Mouse (Mus musculus) spleen, adult 12 weeks (tissue): ENCODE results near the gene Rbm39.
"Not testable (repeated sequence)": the region's sequence is repeated elsewhere in the genome, so short reads cannot be mapped to it uniquely, and the experiment has no call there.

ENCODE experiments used
- DNase-seq: peaks from one replicate; pipeline ENCODE4 v3.0.0; 2022; ENCODE audit warnings: low spot score

The Rbm39 gene

DNA sequence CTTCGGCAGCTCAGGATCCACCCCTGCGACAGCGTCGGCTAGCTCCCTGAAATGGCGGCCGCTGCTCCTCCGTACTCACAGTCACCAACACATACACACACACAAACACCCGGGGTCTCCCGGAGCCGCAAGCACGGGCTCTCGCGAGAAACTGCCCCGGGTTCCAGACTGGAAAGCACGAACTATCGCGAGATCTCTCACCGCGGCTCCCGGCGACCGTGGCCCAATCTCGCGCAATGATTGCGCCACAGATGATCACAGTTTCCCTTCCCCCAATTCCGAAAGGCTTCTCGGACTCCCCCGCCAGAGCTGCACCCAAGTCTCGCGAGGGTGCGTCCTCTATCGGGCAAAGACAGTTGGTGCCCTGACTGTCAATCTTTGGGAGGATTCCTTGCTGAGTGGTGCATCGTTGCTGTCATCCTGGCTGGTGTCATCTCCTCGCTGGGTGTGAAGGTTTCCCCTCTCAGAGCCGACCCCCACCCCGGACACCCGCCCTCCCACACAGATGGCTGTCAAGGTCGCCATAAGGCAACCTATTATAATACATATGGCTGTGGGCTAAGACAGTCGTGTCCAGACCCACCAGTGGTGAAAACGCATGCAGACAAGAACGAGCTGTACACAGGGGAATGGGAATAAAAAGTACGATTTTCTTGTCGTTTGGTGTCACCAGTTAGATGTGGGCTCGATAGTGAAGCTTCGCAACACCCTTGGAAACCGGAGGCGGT, at the start of gene Rbm39:
TSS of gene Rbm39 (minus strand) at position 145 of the 728 bp plus-strand sequence.
- peak; percentile 99 for DNase-seq

DNA sequence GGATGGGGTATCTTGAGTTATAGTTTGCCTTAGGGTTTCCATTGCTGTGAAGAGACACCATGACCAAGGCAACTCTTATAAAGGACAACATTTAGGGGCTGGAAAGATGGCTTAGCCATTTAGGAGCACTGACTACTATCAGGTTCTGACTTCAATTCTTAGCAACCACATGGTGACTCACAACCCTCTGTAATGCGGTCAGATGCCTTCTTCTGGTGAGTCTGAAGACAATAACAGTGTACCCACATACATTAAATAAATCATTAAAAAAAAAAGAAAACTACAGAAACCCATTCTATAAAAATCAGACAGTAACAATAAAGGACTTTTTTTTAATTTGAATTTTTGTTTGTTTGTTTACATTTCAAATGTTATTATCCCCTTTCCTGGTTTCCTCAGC, 49.1 kb upstream of the Rbm39 start:
- no peak for DNase-seq

DNA sequence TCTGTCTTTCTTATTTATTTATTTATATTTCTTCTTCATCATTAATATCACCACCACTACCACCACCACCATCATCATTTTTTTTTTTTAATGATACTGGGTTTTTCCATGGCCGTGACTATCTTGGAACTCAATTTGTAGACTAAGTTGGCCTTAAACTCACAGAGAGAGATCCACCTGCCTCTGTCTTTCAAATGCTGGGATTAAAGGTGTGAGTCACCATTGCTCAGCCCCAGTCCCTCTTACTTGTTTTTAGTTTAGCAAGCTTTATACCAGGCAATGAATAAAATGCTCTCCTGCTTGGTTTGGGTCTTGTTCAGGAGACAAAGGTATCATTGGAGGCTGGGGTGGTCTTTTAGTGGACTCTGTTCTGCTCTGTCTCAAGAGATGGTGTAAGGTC, 47.7 kb upstream of the Rbm39 start:
- DNase-seq: no peak

DNA sequence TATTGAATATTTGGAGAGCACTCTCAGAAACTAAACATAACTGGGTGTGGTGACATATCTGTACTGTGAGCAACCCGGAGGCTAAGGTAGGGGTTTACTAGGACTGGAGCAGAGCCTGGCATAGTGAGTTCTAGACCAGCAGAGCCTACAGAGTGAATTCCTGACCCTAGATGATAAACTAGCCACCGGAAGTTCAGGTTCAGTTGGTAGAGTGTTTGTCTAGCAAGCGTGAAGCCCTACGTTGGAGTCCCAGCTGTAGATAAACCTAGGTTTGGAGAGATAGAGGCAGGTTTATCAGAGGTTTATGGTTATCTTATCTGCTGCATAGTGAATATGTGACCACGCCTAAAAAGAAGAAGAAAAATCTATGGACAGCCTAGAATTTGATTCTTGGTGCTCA, 44.0 kb upstream of the Rbm39 start:
- DNase-seq: no peak

DNA sequence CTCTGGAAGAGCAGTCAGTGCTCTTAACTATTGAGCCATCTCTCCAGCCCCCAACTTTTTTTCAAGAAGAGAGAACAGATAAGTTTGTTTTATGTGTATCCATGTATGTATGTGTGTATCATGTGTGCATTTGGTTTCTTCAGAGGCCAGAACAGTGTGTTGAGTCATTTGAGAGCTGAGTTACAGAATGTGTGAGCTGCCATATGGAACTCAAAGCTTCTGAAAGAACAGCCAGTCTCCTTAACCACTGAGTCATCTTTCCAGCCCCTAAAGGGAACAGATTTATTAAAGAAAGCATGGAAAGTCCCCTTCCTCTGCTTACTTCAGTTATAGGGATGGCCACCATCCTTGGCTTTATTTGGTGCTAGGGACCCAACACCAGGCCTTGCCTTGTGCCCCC, 42.1 kb upstream of the Rbm39 start:
- no peak for DNase-seq

DNA sequence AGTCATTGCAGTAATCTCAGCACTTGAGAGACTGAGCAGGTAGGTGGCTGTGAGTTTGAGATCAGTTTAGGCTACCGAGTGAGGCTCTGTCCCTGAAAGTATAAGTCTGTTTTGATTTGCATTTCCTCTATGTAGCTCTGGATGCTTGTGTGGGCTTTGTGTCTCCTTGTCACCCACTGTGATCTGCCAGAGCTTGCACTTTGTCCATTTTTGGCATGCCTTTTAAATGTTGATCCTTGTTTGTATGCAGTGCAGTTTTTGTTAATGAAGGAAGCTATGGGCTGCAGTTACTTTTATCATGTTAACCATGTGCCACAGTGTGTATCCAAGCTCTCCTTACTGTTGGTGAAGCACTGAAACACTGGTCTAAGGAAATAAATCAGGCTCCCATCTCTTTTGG, 37.7 kb upstream of the Rbm39 start:
- DNase-seq: no peak

DNA sequence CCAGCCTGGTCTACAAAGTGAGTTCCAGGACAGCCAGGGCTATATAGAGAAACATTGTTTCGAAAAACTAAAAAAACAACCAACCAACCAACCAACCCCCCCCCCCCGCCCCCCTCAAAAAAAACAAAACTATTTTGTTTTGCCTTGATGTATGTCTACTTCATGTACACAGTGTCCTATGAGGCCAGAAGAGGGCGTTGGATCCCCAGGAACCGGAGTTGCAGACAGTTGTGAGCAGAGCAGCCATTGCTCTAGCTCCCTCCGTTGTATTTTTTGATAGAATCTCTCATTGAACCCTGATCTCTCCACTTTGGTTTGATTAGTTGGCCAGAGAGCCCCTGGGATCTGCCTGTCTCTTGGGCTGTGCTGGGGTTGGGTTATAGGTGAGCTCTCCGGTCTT, 23.9 kb upstream of the Rbm39 start:
- no peak for DNase-seq

DNA sequence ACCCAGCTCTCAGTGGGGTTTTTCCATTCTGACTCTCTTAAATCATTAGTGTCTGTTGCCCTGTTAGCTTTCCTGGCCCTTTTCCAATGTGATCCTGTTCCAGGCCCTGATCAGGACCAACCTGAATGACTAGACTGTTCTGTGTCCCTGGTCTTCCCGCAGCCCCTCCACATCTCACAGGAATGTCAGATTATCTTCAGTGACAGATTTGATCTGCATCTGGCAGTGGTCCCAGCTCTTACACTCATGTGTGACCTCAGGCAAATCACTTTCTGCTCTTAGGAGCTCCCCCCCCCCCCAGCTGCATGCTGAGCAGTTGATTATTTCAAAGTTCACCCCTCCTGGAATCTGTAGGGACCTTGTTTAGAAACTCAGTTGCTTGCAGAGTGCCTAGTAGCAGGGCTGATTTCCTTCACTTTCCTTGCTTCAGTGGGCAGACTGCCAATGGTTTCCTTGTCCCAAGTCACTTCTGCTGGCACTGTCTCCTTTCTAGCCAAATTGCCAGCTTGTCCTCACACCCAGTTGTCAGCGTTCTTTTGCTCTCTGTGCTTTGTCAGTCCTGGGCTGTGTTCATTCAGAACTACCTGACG, 22.9 kb upstream of the Rbm39 start:
- DNase-seq: no peak

DNA sequence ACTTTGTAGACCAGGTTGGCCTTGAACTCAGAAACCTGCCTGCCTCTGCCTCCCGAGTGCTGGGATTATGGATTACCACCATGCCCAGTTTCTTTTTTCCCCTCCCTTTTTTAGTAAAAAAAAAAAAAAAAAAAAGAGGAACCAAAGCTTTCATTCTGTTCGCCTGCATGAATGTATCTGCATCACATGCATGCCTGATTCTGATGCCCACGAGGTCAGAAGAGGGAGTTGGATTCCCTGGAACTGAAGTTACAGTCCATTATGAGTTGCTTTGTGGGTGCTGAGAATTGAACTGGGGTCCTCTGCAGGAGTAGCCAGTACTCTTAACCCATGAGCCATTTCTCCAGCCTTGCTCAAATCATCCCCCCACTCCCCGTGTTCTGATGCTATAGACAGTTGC, 21.4 kb upstream of the Rbm39 start:
- no peak for DNase-seq

DNA sequence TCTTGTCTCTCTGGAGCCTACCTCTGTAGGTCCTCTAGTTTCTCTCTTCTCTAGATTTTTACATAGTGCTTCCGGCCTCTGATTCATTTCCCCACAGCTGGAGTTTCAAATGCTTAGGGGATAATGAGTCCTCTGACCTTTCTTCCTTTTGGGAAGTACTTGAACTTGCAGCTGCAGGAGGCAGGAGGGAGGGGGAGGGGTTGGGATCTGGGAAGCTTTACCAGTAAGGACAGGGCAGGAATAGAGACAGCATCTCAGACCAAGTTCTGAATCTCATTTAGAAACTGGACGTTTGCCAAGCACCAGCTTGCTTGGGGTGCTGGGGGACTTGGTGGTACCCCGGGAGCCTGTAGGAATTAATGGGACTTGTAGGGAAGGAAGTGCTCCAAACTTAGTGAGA, 19.9 kb upstream of the Rbm39 start:
- no peak for DNase-seq

DNA sequence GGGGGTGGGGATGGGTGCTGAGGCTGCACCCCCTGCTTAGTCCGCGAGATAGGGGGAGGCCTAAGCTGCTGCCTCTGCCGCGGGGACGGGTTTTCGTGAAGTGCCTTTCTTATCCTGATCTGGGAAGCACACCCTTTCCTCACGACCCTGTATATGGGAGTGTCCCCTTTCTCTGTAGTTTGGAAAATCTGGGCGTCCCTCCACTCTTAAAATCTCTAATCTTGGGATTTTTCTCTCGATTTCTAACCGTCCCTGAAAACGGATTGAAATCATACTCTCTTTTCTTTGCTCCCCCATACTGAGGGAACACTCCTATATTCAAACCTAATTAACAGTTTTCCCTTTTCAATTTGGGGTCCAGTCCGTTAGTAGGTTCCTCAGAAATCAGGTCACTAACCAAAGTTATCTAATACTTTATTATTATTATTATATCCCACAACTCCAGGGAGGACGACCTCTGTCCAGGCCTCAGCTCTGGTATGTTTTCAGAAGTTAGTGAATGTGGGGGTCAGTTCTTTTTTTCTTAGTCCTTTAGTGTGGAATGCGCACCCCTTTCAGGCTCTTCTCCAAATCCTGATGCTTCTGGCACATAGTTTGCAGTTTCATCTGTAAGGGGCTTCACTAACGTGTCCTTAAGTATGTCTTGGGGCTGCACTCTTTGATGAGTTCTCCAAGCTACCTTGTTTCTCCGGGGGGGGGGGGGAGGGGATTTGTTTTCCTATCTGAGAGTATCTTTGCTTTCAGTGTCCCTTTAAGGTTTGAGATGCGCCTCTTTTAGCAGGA, 17.3 kb upstream of the Rbm39 start:
- no peak for DNase-seq

DNA sequence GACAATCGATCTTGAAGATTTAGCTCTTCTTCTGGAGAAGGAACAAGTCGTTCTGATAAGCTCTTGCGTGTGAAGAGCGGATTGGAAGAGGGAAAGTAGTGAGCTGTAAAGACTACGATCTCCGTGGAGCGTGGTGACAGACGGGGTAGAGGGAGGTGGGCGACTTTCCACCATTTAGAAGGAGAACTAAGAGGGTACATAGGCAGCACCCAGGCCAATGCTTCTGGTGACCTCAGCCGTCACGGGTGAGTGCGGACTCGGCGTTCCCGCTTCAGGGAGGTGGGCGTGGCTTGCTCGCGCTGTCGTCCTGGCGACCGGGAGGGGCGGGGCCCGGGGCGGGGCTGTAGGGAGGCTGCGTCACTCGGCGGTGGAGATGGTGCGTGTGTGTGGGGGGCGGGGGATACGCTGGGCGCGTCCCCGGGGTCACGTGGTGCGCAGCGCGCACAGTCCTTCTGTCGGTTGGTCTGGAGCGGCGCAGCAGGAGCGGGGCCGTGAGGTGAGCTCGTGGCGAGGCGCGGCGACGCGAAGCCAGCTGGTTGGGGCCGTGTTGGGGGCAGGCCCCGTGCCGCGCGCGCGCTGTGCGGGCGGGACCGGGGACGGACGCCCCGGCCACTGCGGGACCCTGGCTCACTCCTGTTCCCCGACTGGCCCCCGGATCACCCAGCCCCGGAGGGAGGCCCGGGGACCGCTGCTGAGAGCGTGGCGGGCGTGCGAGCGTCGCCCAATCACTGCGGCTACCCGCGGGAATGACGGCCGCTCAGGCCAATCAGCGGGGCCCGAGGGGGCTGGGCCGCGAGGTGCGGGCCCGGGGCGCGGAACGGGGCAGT, 16.5 kb upstream of the Rbm39 start, which contains the start of gene Phf20:
TSS of gene Phf20 (plus strand) at position 165 of the 827 bp plus-strand sequence.
- DNase-seq: peak; percentile 98

DNA sequence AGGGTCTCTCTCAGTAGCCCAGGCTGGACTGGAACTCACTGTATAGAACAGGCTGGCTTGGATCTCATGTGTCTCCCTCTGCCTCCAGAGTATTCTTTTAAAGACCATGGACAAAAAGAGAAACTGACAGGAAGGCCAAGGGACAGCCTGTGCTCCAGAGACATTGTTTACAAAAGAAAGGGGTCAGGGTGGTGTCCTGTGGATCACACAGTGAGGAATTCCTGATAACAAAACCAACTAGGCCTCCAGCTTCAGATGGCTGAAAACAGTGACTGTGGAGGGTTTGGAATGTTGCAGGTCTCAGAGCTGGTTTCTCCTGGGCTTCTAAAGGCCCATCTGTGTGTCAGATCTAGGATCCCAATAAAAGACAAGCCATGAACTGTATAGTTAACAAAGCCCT, 14.5 kb upstream of the Rbm39 start:
- no peak for DNase-seq

DNA sequence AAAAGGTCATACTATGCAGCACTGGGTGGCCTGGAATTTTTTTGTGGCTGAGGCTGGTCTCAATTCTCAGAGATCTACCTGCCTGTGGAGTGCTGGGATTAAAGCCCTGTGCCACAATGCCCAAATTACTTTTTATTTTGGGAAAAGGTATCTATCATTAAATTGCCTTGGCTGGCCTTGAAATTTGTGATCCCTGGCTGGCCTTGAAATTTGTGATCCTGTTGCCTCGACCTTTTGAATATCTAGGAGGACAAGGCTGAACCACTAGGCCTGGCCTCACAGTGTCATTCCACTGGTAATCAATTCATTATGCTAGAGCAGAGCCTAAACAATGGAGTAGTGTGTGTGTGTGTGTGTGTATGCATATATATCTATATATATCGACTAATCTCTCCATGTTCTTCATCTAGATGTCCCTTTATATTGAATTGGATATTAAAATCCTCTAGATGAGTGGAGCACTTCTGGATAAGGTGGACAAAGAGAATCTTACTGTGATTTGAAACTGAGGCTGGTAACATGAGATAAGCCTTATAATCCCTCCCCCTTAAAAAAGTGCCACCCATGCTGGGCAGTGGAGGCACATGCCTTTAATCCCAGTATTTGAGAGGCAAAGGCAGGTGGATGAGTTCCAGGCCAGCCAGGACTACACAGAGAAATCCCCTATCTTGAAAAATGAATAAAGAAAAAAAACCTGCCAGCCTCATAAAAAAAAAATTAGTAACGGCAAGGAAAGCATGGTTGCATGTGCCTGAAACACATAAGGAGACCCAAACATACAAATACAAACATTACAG, 13.2 kb upstream of the Rbm39 start:
- DNase-seq: no peak

DNA sequence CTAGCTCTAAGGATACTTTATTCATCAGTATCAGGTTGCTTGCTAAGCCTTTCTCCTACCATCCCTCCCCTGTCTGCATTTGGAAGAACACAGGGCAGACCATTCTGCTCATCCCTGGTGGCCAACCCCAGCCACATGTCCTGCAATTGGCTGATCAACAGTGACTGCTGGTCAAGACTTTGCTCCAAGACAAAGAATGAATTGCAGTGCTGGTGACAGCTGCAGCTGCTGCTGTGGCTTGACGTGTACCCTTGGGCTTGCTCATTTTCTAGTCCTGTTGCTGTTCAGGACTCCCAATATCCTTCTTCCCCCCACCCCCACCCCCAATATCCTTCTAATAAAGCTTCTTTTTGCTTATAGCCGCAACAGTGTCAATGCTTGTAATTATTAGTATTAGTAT, 12.0 kb upstream of the Rbm39 start:
- no peak for DNase-seq

DNA sequence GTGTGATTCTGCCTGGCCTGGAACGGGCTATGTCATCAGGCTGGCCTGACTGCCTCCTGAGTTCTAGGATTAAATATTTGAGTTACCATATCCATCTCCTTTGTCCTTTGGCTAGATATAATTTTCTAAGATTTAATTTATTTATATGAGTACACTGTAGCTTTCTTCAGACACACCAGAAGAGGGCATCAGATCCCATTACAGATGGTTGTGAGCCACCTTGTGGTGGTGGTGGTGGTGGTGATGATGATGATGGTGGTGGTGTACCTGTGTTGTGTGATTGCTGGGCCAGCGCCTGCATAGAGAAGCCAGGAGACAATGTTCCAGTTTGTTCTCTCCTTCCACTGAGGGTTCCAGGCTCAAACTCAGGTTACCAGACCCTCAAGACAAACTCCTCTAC, 11.5 kb upstream of the Rbm39 start:
- no peak for DNase-seq

DNA sequence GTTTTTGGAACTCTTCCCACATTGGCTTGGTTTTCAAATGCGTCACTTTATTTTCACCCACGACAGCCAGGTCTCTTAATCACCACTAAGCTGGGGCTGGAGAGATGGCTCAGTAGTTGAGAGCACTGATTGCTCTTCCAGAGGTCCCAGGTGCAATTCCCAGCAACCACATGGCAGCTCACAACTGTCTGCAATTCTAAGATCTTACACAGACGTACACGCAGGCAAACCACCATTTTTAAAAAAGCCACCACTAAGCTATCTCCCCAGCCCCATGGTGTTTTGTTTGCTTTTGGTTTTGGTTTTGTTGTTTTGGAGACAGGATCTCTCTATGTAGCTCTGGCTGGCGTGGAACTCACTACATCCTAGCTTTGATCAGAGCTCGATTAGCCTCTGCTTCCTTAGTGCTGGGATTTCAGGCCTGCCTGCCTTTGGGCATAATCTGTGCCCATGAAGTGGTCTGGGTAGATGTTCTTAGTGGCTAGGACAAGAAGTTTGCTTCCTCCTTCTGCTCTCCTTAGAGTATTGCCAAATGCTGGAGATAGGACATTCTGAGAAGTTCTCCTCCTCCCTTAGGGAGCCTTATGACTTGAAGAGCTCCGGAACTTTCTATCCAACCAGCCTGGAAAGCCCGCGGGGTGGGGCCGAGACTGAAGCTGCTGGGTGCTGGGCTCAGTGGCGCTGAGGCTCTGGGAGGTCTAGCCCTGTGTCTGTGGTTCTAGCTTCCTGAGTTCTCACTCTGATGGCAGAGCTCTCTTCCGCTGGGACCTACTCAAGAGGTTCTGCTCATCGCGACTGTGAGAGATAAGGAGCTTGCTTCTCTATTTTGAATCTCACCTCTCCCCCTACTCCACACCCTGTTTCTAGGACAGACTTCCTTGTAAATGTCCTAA, 10.2 kb upstream of the Rbm39 start:
- DNase-seq: no peak

DNA sequence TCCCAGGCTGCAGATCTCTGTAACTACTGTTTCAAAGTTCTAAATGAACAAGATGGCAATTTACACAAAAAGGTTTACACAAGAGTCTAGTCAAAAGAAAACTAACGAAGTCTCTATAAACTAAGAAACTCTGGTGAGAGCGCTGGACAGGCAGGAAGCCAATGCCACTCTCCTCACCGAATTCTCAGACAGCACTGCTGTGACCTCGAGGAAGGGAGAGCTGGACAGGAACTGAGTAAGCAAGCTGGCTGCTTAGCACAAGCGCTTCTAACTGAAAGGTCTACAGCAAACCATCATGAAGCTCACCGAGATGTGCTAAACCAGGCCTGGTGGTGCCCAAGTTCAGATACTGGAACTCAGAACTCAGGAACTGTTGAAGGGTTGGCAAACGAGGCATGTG, 9.2 kb upstream of the Rbm39 start:
- not testable (repeated sequence) for DNase-seq

DNA sequence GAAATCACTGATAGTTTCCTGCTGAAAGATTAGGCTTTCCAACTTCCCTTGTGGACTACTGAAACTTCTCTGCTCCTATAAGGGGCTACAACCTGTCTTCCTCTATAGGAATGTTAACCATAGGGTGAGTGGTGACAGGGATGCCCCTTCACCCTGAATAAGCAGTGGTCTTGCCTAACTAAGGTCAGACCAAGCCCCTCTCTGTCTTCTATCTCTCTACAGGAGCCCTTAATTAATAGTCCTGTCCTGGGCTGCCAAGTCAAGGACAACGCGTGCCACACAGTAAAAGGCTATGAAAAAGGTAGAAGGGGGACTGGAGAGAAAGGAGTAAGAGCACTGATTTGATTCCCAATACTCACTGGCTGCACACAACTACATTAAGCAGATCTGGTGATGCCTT, 1.6 kb upstream of the Rbm39 start:
- no peak for DNase-seq

DNA sequence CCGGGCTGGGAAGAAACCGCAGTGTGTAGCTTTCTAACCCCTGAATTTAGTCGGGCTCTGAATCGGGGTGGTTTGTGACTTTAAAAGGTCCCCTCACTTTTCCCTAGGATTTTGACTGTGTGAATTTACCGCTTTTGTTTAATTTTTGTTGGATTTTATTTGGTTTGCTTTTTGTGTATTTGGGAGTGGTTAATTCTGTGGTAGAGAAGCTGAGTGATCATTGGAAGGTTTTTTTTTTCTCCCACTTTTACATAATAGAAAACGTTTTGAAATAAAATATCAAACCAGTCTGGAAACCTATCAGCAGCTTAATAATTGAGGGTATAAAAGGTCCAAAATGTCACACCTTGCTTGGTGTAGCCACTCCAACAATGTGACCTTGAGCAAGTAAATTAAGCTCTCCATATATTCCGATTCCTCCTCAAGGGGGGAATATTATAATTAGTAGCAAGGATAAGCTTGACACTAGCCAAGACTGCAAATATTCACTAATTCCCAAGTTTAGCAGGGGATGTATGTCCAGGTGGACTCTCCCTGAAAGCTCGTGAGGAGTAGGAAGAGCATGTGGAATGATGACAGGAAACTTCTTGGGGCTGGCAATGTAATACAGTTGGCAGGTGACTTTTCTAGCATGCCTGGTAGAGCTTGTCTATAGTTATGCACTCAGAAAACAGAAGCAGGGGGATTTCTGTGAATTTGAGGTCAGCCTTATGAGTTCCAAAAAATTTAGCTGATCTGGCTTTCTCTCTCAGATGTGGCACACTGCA, 969 bp upstream of the Rbm39 start:
- DNase-seq: no peak
